Mouse (Mus musculus) limb, embryonic 12.5 days (tissue): ENCODE results near the gene Tuba1c. TPM values are rescaled to one million over a fixed set of nuclear protein-coding genes. Genes with fewer than 3 reads are reported as not detected.

Source experiments
- ATAC-seq: fragments of 200-750 bp; cut with Nextera tagmentation; 2 replicates; pipeline ENCODE4 v1.8.0; 2017; ENCODE audit warnings: low read depth, moderate TSS enrichment; ENCODE audit not compliant: insufficient number of reproducible peaks, insufficient read depth, low FRiP score, low TSS enrichment
- H3K27ac ChIP-seq: fragments of 300-500 bp; sonication (generic); 2 replicates; pipeline ENCODE4 v1.5.1; 2016; ENCODE audit warnings: mild to moderate bottlenecking, moderate library complexity
- H3K27me3 ChIP-seq: fragments of 300-500 bp; sonication (generic); 2 replicates; pipeline ENCODE4 v1.6.1; 2016; ENCODE audit warnings: mild to moderate bottlenecking, moderate library complexity
- H3K36me3 ChIP-seq: fragments of 300-500 bp; sonication (generic); 2 replicates; pipeline ENCODE4 v1.6.1; 2016; ENCODE audit warnings: mild to moderate bottlenecking, moderate library complexity
- H3K4me1 ChIP-seq: fragments of 300-500 bp; sonication (generic); replicated peaks from 2 replicates; pipeline ENCODE4 v1.6.1; 2016
- H3K4me2 ChIP-seq: fragments of 300-500 bp; sonication (generic); 2 replicates; pipeline ENCODE4 v1.6.1; 2016; ENCODE audit warnings: mild to moderate bottlenecking, moderate library complexity
- H3K4me3 ChIP-seq: fragments of 300-500 bp; sonication (generic); replicated peaks from 2 replicates; pipeline ENCODE4 v1.5.1; 2016; ENCODE audit warnings: mild to moderate bottlenecking
- H3K9ac ChIP-seq: fragments of 300-500 bp; sonication (generic); replicated peaks from 2 replicates; pipeline ENCODE4 v1.6.1; 2016; ENCODE audit warnings: mild to moderate bottlenecking, moderate library complexity
- H3K9me3 ChIP-seq: fragments of 300-500 bp; sonication (generic); 2 replicates; pipeline ENCODE4 v1.6.1; 2016; ENCODE audit warnings: mild to moderate bottlenecking, moderate library complexity
- WGBS: fragments of 180-500 bp; shearing (Covaris S2); methylation state at CpG from one replicate; pipeline ENCODE4 v1.1.7; 2016; 5-methylcytosine and 5-hydroxymethylcytosine counted together
- polyA plus RNA-seq: library from polyadenylated mRNA; unstranded; fragments of >200 nt; fragmentation: Nextera tagmentation; extraction: Ambion mirVana; gene quantifications from 2 replicates; pipeline ENCODE4 v1.2.1, GENCODE M21; 2016

The Tuba1c gene
- polyA plus RNA-seq, 1 experiment from 2014 or later = 128 TPM

DNA sequence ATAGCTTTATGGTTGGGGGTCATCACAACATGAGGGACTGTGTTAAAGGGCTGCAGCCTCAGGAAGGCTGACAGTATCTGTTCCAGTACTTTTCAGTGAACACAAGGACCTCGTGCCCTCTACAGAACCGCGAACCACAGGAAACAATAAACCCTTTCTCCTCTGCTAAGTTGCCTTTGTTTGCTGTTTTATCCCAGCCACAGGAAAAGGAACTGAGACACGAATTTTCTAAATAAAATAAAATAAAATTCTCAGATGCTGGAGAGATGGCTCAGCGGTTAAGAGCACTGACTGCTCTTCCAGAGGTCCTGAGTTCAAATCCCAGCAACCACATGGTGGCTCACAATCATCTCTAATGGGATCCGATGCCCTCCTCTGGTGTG, 30.9 kb upstream of the Tuba1c start:
- Histone ChIP-seq H3K36me3 (no peaks in the 10 kb centered on the region), H3K4me1 (peaks cover 11% of the 10 kb centered on the region), H3K9ac (no peak overlapping the region), H3K27ac (no peak overlapping the region), H3K4me3 (no peak overlapping the region), H3K27me3 (peaks cover 6% of the 10 kb centered on the region), H3K9me3 (peaks cover 2% of the 10 kb centered on the region; the same call in 1 of the 2 replicates), H3K4me2 (no peak overlapping the region)
- 59% methylated on average over 6 of the region's 6 CpGs for WGBS
- ATAC-seq = no peak

DNA sequence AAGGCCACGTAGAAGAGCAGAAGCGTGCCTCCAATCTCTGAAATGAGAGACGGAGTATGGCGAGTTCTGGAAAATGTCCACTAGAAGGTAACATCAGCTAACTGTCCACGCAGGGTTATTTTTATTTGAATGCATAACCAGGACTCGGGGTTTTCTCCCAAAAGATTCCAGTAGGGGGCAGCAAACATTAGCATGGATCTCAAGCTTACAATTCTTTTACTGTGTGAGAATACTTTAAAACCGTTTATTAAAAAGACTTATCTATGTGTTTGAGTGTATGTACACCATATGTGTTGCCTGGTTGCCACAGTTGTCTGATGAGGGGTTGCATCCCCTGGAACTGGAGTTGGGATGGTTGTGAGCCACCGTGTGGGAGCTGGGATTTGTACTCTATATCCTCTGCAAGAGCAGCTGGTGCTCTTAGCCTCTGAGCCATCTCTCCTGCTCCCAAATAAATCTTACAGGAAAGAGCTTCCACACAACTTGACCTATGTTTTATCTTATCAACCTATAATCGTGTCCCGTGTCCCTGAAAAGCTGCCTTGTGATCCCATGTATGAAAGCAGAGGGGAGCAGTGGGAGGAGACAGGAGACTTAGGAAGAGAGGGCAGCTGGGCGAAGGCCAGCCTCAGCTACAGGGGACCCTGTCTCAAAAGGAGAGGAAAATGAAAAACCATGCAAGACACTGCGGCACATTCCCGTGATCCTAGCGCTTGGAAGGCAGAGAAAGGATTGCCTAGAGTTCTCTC, 29.0 kb upstream of the Tuba1c start:
- 45% methylated on average over 14 of the region's 14 CpGs for WGBS
- Histone ChIP-seq H3K9me3 (peaks cover 11% of the 10 kb centered on the region; the same call in 1 of the 2 replicates), H3K4me2 (peak overlapping the region; percentile 55), H3K36me3 (no peaks in the 10 kb centered on the region), H3K4me1 (peaks cover 11% of the 10 kb centered on the region), H3K4me3 (peak overlapping the region; percentile 22; the same call in 1 of the 2 replicates), H3K9ac (no peak overlapping the region), H3K27ac (peak overlapping the region; percentile 62), H3K27me3 (peaks cover 6% of the 10 kb centered on the region)
- no peak for ATAC-seq

DNA sequence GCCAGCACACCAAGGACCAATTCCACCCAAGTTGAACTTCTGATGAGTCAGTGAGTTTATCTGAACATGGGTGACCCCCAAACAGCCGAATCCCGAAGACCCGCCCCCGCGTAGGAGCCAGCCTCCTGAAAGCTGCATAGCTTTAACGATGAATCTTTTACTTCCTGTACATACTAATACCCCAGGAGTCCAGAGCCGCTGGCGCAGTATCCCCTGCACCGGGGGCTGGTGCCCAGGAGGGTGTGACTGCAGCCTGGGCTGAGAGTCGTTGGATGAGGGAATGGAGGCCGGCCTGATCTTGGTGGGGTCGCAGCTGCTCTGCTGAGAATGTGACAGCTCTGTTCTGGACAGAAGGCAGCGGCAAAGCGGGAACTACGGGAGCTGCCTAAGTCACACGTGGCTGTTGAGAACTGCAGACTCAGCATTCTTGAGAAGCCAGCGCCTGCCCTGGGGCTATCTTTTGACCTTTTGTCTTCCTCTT, 28.2 kb upstream of the Tuba1c start:
- H3K4me2 ChIP-seq = peak overlapping the region; percentile 55
- ATAC-seq = peak; percentile 53
- H3K27ac ChIP-seq = peak overlapping the region; percentile 62
- peaks cover 6% of the 10 kb centered on the region for H3K27me3 ChIP-seq
- 21% methylated on average over 17 of the region's 17 CpGs for WGBS
- H3K4me1 ChIP-seq = peaks cover 11% of the 10 kb centered on the region
- H3K36me3 ChIP-seq = no peaks in the 10 kb centered on the region
- no peak overlapping the region; the same call in 1 of the 2 replicates for H3K9ac ChIP-seq
- H3K4me3 ChIP-seq = peak overlapping the region; percentile 22
- H3K9me3 ChIP-seq = peaks cover 11% of the 10 kb centered on the region; the same call in 1 of the 2 replicates

DNA sequence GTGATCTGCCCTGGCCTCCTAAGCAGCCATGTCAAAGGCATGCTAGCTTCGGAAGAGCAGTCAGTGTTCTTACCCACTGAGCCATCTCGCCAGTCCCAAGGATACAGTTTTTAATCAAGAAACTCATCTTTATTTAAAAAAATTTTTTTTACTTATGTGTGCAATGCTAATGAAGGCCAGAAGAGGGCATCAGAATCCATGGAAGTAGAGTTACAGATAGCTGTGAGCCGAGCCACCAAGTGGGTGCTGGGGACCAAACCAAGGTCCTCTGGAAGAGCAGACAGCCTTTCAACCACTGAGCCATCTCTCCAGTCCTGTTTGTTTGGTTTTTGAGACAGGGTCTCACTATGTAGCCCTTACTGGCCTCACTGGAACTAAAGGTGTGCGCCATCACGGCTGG, 26.1 kb upstream of the Tuba1c start:
- peaks cover 11% of the 10 kb centered on the region for H3K4me1 ChIP-seq
- peaks cover 11% of the 10 kb centered on the region; the same call in 1 of the 2 replicates for H3K9me3 ChIP-seq
- no peak overlapping the region for H3K27ac ChIP-seq
- H3K27me3 ChIP-seq = peaks cover 6% of the 10 kb centered on the region
- no peaks in the 10 kb centered on the region for H3K36me3 ChIP-seq
- 91% methylated on average over 5 of the region's 5 CpGs for WGBS
- ATAC-seq = no peak
- H3K4me2 ChIP-seq = no peak overlapping the region
- H3K4me3 ChIP-seq = no peak overlapping the region
- H3K9ac ChIP-seq = no peak overlapping the region

DNA sequence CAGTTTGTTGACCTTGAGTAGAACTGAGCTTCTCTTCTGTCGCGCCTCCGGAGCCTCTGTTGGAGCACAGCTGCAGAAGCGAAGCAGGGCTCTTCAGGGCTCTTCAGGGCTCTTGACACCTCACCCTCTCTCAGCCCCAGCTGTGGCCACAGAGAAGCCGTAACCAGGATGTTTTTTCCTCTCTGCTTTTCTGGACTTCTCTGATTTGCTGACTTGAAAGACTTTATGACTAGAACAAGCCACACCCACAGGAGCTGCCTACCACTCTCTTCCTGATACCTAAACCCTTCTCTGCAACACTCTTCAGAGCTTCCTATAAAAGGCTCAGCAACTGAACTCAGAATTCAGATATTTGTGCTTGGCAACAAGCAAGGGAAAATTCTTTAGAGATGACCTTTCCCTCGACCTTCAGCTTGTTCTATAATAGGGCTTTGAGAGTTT, 20.9 kb upstream of the Tuba1c start:
- WGBS = 62% methylated on average over 6 of the region's 6 CpGs
- peak overlapping the region; percentile 41; the same call in 1 of the 2 replicates for H3K27ac ChIP-seq
- H3K9ac ChIP-seq = no peak overlapping the region
- no peak for ATAC-seq
- H3K36me3 ChIP-seq = no peaks in the 10 kb centered on the region
- peaks cover 9% of the 10 kb centered on the region; the same call in 1 of the 2 replicates for H3K9me3 ChIP-seq
- H3K27me3 ChIP-seq = no peaks in the 10 kb centered on the region
- no peak overlapping the region for H3K4me2 ChIP-seq
- H3K4me3 ChIP-seq = no peak overlapping the region
- H3K4me1 ChIP-seq = no peaks in the 10 kb centered on the region

DNA sequence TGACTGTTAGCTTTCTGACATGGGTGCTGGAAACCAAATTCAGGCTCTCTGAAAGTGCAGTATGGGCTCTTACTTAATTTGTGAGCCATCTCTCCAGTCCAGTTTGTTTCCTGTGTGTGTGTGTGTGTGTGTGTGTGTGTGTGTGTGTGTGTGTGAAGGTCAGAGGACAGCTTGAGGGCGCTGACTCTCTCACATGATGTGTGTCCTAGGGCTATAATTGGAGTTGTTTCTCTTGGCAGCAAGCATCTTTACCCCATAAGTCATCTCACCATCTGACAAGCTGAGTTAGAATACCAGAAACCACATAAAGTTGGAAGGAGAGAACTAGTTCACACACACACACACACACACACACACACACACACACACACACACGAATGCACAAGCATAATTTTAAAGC, 18.8 kb upstream of the Tuba1c start:
- peaks cover 7% of the 10 kb centered on the region for H3K4me1 ChIP-seq
- 92% methylated on average over 2 of the region's 2 CpGs for WGBS
- H3K4me2 ChIP-seq = no peak overlapping the region
- no peak overlapping the region for H3K27ac ChIP-seq
- H3K27me3 ChIP-seq = no peaks in the 10 kb centered on the region
- no peak overlapping the region for H3K9ac ChIP-seq
- ATAC-seq = no peak
- H3K9me3 ChIP-seq = no peaks in the 10 kb centered on the region
- H3K36me3 ChIP-seq = no peaks in the 10 kb centered on the region
- H3K4me3 ChIP-seq = no peak overlapping the region

DNA sequence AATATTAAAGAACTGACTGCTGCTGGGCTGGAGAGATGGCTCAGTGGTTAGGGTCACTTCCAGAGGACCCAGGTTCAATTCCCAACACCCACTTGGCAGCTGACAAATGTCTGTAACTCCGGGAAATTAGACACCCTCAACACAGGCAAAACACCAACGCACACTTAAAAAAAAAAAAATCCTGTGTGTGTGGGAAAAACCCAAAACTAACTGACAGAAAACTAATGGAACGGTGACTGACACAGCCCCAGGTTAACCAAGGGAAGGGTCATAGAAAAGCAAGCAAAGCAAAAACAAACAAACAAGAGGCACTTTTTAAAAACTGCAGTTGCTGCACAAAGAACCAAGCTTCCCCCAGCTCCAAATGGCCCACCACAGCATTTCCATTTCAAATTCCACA, 17.7 kb upstream of the Tuba1c start:
- H3K4me2 ChIP-seq = no peak overlapping the region
- ATAC-seq = no peak
- no peaks in the 10 kb centered on the region for H3K36me3 ChIP-seq
- no peaks in the 10 kb centered on the region for H3K9me3 ChIP-seq
- H3K9ac ChIP-seq = no peak overlapping the region
- H3K4me1 ChIP-seq = peaks cover 7% of the 10 kb centered on the region
- no peaks in the 10 kb centered on the region for H3K27me3 ChIP-seq
- H3K4me3 ChIP-seq = no peak overlapping the region
- H3K27ac ChIP-seq = no peak overlapping the region
- 71% methylated on average over 3 of the region's 3 CpGs for WGBS

DNA sequence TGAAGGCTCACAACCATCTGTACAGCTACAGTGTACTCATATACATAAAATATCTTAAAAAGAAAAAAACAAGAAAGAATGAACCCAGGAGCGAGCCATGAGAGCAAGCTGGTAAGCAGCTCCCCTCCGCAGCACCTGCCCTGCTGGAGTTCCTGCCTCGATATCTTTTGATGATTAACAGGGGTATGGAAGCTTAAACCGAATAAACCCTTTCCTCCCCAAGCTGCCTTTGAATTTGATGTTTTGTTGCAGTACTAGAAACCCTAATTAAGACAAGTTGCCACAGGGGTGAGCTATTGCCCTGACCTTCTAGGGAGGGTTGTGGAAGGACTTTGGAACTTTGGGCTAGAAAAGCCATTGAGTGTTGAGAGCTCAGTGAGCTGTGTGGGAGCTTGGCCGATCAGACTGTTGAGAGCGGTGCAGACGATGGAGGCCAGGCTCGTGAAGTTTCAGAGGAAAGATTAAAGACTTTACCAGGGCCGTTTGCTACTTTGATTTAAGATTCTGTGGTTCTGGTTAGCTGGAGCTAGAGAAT, 15.1 kb upstream of the Tuba1c start:
- Histone ChIP-seq H3K4me3 (no peak overlapping the region), H3K9me3 (no peaks in the 10 kb centered on the region), H3K27ac (no peak overlapping the region), H3K9ac (no peak overlapping the region), H3K4me1 (peaks cover 31% of the 10 kb centered on the region), H3K4me2 (no peak overlapping the region), H3K27me3 (no peaks in the 10 kb centered on the region), H3K36me3 (no peaks in the 10 kb centered on the region)
- no peak for ATAC-seq
- 40% methylated on average over 9 of the region's 9 CpGs for WGBS

DNA sequence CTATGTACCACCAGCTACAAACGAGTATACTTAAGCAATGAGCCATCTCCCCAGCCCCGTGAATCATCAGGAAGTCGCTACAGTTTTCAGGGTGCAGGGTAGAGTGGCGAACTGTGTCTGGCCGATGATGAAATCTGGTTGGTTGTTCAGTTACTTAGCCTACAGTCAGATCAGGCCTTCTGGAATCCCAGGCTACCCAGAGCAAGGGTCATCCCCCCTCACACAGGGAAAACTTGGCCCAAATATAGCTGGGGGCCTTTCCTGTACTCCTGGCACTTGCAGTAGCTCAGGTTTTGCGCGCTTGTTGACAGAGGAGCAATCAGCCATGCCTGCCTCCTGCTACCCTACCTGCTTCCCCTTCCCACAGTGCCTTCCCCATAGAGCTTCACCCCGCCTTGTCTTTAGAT, 12.3 kb upstream of the Tuba1c start:
- Histone ChIP-seq H3K27me3 (no peaks in the 10 kb centered on the region), H3K9me3 (peaks cover 2% of the 10 kb centered on the region; the same call in 1 of the 2 replicates), H3K36me3 (no peaks in the 10 kb centered on the region), H3K4me1 (peaks cover 32% of the 10 kb centered on the region), H3K9ac (0 out of 2 replicates have a peak overlapping the region, but pooled peaks have one; percentile 37), H3K4me3 (no peak overlapping the region), H3K27ac (peak overlapping the region; percentile 98), H3K4me2 (peak overlapping the region; percentile 36)
- WGBS = 67% methylated on average over 8 of the region's 8 CpGs
- ATAC-seq = 0 out of 2 replicates have a peak, but pooled peaks have one; percentile 14

DNA sequence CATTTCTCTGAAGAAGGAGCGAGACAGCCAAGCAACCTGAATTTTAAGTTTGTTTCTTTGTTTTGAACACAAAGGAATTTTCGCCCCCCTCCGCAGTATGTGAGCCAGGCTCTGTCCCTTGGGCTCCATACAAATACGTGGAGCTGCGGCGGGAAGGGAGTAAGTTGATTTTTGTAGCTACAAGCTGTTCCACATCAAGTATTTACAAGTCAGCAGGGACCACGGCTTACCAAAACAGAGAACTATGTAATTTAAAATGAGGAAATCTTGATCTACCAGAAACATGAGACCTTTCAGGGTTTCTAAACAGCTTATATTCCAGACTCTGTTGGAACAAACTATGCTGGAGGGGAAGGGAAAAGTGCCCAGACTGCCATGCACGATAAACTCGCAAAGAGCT, 11.7 kb upstream of the Tuba1c start:
- Histone ChIP-seq H3K27ac (peak overlapping the region; percentile 98), H3K4me3 (no peak overlapping the region), H3K4me2 (peak overlapping the region; percentile 36; the same call in 1 of the 2 replicates), H3K27me3 (no peaks in the 10 kb centered on the region), H3K9me3 (peaks cover 2% of the 10 kb centered on the region; the same call in 1 of the 2 replicates), H3K9ac (0 out of 2 replicates have a peak overlapping the region, but pooled peaks have one; percentile 37), H3K4me1 (peaks cover 32% of the 10 kb centered on the region), H3K36me3 (no peaks in the 10 kb centered on the region)
- WGBS = 46% methylated on average over 9 of the region's 9 CpGs
- ATAC-seq = peak; percentile 91

DNA sequence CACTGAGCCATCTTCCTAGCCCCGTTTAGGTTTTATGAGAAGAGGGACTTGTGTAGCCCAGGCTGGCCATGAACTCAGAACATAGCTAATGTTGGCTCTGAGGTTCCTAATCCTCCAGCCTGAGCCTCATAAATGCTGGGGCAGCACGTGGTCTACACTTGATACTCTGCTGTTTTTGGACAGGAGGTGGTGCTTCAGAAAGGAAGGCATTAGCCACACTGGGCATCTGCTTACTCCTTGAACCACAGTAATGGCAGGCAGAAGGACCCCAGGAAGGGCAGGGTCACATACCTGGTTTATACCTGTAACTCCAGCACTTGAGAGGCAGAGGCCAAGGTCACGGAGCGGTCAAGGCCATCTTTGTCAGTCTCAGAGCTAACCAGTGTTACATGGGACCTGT, 11.1 kb upstream of the Tuba1c start:
- no peaks in the 10 kb centered on the region for H3K36me3 ChIP-seq
- H3K4me2 ChIP-seq = 0 out of 2 replicates have a peak overlapping the region, but pooled peaks have one; percentile 24
- 66% methylated on average over 4 of the region's 4 CpGs for WGBS
- no peaks in the 10 kb centered on the region for H3K27me3 ChIP-seq
- peak overlapping the region; percentile 98 for H3K27ac ChIP-seq
- H3K4me3 ChIP-seq = no peak overlapping the region
- peaks cover 32% of the 10 kb centered on the region for H3K4me1 ChIP-seq
- H3K9me3 ChIP-seq = peaks cover 2% of the 10 kb centered on the region; the same call in 1 of the 2 replicates
- peak; percentile 64 for ATAC-seq
- H3K9ac ChIP-seq = no peak overlapping the region
